Mouse (Mus musculus) liver, adult (tissue): Measurements from ENCODE around the gene Arhgap44.

Experiments
- GATA4 ChIP-seq: IDR thresholded peaks from 2 replicates; pipeline ENCODE4 v1.6.1; 2014; ENCODE audit warnings: mild to moderate bottlenecking, low read length; ENCODE audit not compliant: insufficient replicate concordance

Arhgap44 gene

DNA sequence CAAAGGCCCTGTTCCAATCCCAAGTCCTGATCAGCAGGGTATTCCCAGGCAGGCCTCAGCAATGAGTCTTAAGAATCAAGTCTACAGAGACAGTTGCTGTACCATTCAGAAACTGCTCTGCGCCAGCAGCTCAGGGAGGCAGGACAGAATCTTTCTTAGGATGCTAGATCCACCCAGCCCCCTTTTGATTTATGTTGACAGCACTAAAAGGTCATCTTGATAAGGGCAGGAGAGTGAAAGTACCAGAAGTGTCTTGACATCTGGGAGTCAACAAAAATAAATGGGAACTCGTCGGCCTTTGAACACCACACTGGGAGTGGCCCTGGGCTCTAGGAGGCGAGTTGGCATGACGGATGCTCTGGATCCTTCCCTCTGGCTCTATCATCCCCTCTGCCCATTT is 159.2 kb downstream of the Arhgap44 start:
- TF ChIP-seq GATA4, result no peak

DNA sequence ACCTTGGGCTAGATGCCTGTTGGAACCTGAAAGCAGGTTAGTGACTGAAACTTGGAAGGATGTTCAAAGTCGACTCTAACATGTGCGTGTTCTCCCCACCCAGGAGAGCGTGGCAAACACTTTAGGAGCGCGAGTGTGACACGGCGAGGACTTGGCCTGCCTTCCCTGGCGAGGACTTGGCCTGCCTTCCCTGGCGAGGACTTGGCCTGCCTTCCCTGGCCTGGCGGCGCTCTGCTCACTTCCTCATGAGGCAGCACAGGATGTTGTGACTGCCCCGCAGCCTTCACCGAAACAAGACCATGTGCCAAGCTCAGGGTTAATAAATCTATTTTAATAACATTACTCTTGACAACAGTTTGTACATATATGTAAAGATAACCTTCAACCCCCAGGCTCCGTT is 161.0 kb downstream of the Arhgap44 start:
- no peak for TF ChIP-seq GATA4

DNA sequence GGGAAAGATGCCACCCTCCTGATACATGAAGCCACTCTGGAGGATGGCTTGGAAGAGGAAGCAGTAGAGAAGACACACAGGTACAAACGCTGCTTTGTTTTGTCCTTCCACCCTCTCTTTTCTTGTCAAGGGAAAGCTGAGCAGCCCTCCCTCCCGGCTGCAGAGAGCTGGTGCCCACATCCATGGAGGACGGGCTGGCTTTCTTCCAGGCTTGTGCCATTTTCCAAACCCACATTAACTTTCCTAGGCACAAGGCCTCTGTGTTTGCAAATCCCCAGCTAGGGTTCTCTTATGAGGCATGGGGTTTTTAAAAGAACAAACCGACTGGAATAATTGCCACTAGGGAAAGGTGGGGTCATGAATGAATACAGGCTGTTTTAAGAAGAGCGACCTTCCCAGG is 163.1 kb downstream of the Arhgap44 start:
- no peak for TF ChIP-seq GATA4

DNA sequence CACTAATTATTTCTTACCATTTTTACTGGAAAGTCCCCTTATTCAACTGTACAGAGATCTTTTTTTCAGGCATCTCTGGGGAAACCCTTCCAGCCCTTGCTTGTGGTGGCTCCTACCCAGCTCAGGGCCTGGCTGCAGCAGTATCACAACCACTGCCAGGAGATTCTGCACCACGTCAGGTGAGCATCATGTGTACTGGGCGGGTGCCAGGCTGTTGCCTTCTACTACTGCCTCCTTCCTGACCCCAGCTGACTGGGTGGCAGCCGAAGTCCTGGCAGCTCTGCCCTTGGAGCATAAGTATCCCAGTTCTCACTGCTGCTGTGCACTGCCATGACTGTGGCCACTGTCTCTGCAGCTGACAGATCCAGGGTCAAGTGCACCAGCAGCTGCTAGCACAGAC is 164.3 kb downstream of the Arhgap44 start:
- no peak for TF ChIP-seq GATA4

DNA sequence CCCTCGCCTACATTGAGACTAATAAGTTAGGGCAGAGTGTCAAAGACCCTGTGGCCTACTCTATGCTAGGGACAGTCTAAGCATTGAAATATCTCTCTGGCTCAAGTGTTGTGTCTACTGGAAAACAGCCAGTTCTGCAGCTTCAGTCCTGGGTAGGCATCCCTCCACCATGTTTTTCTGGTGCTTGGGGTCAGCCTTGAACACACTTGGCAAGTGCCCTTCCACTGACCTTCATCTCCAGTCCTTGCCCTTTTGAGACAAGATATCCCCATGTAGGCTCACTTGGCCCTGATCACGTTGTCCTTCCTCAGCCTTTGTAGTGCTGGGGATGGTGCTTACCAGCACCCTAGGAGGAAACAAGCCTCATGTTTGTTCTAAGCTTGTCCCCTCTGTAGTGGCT is 174.2 kb downstream of the Arhgap44 start:
- no peak for TF ChIP-seq GATA4

DNA sequence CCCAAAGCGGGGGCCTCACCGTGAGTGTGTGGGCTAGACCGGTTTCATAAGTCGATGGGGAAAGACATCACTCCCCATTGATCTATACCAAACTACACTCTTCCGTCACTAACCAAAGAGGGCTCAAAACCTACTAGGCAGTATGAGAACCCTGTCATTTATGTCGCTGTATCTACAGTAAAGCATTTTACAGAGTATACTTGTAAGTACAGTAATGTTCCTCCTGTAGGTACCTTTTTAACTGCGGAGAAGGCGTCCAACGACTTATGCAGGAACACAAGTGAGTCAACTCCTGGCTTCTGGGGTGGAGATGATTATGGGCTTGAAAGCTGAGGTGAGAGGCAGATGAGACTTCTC is 183.3 kb downstream of the Arhgap44 start:
- no peak for TF ChIP-seq GATA4

DNA sequence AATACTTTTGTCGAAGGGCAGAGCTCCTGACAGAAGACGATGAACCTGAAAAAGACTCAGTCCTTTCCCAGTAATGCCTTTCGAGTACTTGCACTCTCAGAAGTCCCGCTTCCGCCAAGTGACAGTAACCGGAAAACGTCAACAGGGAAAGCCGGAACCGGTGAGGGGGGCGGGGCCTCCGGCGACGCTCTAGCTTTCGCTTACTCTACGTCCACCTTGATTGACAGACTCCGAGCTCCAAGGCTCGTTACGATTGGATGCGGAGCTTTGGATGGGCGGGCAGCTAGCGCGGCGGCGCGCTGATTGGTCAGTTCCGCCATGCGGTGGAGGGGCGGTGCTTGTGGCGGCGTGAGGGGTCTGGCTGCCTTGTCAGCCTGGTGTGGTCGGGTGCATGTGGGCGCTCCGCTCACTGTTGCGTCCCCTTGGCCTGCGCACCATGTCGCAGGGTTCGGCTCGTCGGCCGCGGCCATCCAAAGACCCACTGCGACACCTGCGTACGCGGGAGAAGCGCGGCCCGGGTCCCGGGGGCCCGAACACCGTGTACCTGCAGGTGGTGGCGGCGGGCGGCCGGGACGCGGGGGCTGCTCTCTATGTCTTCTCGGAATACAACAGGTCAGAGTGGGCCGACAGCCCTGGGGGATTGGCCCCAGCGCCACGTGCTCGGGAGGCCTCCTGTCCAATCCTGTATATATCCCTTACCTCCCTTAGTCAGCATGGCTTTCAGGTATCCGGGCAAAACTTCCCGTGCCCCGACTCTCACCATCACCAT is 183.9 kb downstream of the Arhgap44 start, which contains the start of gene Elac2:
Elac2 (plus strand) TSS at position 319 of the 769 bp plus-strand sequence.
- no peak for TF ChIP-seq GATA4

DNA sequence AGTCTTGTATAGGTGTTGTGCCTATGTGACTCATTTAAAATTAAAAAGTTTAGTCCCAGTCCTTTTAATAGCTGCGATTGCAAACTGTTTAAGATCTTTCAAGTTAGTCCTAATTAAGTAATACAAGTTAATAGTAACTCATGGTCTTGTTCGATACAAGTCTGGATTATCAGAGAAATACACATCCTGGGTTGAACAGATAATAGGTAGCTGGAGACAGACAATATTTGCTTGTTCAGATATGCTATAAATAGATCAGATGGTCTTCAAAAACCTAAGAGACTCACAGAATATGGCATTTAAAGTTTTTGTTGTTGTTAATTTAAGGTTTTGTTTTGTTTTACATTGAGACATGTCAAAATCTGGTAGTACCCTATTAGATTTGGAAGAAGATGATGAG is 190.3 kb downstream of the Arhgap44 start:
- TF ChIP-seq GATA4, result no peak

DNA sequence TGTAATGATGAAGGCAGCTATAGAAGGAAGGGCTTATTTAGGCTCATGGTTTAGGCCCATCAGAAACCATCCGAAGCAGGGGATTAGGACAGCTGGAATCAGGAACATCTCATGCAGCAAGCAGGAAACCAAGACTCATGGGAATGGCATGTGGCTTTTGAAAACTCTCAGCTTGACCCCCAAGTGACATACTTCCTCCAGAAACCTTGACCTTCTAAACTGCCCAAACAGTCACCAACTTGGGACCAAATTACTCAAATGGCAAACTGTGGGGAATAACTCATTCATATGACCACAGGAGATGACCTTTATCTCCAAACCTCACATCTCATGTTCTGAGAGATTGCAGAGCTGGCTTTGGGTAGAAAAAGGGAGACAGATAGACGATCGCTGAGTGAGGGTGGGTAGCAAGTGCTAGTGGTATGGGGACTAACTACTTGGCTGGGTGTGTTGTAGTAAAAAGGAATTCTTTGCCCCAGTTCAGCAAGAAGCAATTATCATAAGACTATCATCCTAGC is 191.2 kb downstream of the Arhgap44 start:
- TF ChIP-seq GATA4, result no peak

DNA sequence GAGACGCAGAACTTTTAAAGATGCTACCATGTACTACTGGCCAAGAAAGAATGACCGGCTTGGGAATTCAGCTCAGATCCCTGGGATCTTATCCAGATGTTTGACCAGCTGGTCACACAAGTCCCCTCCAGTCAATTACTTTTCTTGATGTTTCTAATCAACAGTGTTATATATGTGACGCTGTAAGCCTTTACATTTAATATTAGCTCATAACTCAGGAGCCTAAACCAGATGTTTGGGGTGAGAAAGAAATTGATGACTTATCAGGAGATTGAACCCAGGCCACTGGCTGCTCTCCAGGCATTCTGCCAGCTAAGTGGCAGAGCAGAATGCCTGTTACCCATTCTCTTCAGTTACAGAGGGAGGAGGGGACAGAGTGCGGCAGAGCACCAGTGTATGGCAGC is 193.8 kb downstream of the Arhgap44 start:
- no peak for TF ChIP-seq GATA4

DNA sequence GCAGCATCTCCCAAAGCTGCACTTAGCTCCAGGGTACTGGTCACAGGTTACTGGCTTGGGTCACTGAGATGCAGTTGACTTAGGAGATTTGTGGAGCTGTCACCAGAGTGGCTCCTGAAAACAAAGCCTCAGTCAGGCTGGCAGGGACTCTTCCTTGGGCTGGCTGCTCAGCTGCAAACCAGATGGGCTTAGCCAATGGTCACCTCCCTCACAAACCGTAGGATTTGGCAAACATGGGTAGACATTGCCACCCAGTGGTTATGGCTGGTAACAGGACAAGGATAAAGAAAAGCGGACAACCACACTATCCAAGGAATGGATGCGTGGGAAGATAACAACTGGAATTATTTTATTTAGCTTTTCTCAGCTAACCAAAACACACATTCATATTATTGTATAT is 194.3 kb downstream of the Arhgap44 start:
- TF ChIP-seq GATA4, result no peak

DNA sequence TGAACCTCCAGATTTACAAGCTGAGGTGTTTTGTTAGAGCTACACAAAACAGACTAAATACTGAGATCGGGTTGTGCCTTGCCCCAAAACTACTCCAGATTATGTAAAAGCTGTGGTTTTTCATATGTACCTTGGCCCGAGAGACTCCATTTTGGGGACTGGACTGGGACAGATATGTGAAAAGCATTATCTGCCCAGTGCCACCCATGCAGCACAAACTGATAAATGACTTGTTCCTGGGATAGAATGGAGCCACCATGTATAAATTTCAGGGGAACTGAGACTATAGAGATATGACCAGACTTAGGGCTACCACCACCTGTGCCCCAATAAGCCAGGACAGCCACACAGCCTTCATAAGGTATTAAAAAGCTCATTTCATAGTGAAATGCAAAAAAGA is 200.1 kb downstream of the Arhgap44 start:
- TF ChIP-seq GATA4, result no peak

DNA sequence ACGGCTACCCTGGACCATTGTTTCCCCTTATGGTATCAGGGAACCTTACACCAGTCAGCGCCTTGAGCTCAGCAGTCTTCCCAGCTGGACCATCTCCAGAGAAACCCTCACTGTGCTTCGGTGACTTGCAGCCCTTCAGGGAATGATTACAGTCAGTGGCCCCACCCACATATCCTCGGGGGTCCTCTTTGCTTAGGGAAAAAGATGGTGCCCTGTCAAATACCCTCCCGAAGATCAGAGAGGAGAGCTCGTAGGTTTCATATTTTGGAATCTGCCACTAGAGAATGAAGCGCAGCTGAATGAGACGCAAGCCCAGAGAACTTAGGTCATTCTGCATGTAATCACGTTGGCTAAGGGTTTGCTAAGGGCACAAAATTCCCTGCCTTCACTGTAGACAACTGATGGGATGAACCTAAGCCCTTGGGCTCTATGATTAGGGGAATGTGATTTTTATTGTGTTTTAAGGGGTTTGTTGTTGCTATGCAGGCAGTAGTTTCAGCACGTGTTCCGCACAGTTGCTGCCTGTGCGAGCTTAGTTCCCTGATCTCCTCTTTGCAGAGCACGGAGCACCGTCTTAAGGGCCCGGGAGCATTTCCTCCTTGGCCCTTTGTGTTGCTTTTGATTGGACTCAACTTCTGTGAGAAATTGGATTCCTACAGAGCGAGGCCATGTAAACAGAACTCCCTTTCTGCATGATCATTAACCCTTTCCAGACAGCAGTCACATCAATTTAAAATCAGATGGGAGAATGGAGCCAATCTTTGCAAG is 205.6 kb downstream of the Arhgap44 start:
- no peak for TF ChIP-seq GATA4
